Mouse (Mus musculus) CD4-positive, CD25-positive, alpha-beta regulatory T cell, adult 2 months (primary cell): Measurements from ENCODE around the gene Dab2.

Experiments
- DNase-seq: peaks from one replicate; pipeline ENCODE4 v3.0.0-alpha.2; 2012; ENCODE audit warnings: low read depth, low spot score

Gene Dab2

DNA sequence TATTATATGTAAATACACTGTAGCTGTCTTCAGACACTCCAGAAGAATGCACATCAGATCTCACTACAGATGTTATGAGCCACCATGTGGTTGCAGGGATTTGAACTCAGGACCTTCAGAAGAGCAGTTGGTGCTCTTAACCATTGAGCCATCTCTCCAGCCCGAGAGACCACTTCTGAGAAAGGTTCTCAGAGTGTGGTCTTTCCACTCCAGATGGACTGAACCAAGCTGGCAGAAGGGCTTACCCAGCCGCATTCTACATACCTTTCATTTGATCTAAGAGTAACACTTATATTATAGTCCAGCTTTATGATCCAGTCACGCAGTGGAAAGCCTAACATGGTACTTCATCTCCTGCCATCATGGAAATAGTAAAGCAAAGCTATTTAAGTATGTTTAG lies 92.3 kb downstream of the Dab2 start:
- no peak for DNase-seq

DNA sequence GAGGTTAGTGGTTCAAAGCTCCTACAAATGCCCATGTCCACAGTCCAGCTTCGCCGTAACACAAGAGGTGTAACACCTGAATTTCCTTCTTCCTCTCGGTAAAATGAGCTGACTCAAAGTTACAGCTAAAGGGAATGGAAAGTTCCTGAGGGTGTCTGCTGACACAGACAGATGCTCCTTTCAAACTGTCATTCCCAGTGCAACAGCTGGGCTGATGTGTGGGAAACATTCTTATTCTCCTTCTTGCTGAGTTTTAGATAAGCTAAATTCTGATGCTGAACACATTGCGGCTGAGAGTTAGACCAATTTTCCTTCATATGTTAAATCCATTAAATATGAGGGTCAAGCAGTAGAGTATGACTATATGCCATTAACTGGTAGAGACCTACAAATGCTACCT lies 94.0 kb downstream of the Dab2 start:
- no peak for DNase-seq

DNA sequence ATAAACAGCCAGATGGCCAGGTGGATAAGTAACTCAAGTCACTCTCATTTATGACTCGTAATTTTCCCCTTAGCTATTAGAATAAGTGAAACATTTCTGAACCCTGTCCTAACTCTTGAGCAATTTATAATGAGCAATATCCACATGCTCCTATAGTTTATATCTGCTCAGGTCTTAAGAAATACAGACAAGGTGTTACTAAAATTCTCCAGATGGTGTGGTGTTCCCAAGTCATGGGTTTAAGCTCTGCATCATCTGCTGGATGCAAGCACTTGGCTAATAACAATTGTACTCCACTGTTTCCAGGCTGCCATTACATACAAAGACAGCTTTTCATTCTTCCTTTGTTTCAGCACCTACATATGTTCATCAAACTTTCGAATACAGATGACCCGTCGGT lies 98.6 kb downstream of the Dab2 start:
- no peak for DNase-seq

DNA sequence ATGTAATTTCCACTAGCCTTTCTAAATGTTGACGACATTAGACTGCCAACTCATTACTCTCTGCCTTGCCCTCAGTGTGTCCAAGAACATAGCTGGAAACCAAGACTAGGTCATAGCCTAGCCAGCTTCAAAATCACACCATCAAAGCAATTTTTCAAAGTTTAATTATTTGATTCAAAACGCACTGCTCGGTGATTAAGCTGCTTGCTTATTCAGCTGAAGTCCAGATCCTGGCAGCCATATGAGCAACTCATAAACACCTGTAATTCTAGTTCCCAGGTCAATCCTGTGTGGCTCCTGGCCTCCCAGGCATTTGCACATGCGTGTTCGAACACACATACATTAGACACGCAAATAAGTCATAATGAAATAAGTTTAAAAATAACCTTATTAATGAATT lies 99.3 kb downstream of the Dab2 start:
- no peak for DNase-seq

DNA sequence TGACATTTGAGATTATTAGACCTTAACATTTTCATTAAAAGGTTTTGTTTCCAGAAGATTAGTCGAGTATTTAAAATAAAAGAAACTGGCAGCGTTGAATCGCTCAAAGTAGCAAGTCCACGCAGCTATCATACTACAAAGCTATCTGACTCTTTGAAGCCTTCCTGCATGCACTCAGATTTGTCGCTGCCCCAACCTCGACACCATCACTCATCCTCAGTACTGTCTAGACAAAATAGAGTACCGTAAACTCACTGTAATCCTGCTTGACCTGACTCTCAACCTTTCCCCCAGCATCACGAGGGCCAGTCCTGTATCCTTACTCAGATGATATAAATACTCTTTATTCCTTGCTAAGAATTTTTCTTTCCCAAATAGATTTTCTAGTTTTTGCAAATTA lies 100.5 kb downstream of the Dab2 start:
- no peak for DNase-seq

DNA sequence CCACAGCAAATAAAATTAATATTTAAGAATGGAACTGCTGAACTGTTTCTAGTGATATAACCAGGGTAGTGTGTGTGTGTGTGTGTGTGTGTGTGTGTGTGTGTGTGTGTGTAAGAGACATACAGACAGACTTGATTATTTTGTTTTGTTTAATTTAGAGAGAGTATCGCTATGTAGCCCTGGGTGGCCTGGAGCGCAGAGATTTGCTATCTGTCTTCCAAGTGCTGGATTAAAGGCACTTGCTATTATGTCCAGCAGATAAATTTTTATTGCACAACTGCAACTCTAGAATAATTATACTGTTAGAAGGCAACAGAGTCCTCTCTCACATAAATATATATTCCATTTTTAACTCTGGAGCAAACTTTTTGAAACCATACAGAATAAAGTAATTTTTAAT lies 102.8 kb downstream of the Dab2 start:
- DNase-seq, result no peak

DNA sequence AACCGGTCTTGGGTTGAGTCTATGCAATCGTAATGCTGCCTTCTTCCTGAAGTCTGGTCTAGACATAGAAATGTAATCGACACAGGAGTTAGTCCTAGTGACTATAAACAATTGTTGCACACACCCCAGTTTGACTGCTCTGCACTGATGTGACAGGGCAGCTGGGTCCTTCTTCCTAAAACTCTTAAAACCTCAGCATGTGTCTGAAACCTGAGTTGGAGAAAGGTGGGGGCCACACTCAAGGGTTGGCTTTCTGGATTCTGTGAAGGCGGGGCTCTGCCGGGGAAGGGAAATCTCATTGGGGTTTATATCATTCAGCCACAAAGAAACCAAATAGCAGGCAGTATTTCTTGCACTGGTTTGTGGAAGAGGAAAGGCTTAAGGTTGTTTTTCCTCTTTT lies 104.6 kb downstream of the Dab2 start:
- DNase-seq, result no peak

DNA sequence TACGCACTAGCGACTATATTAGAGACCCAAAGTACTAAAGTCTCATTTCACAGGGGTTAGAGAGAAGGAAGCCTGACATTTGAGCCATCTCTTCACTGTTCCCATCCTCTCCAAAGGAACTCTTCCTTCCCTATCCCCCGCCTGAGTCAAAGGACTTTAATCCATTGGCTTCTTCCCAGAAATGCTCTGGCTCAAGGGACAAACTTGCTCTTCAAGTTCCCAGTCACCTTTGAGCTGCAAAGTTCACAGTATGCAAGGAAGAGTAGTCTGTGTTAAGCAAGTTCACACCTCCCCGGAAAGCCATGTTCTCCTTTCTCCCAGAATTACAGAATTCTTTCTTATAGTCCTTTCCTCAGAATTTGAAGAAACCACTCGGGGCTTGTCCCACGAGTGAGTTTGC lies 107.2 kb downstream of the Dab2 start:
- no peak for DNase-seq

DNA sequence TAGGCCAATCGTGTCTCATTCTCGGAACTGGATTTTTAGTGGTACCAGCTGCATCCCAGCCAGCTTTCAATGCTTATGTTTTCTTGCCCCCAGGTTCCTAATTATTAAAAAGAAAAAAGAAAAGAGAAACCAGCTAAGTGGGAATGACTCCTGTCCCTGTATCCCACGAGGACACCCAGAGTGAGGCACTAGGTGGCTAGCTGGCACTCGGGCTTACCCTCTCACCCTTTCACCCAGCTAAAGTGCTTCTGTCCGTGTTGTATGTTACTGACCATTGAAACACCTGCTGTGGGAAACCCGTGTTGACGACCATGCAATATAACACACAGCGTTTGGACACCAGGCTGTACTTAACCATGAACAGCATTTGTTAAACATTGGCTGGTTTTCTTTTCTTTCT lies 109.4 kb downstream of the Dab2 start:
- DNase-seq, result no peak

DNA sequence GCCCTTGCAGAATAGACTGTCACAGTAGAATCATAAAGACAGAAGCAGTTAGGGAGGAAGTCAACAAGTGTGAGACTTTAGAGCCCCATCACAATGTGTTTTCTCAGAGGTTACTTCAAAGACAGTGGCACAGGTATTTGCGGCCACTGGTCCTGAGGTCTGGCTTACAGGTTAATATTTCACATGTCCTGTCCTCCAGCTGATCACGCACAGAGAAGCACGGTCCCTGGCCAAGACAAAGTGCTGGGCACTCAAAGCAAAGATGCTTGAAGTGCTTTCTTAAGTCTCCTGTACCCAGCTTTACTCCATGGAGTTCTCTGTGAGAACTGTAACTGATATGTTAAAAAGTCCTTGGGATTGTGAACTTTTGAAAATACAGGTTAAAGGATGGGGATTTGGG lies 110.6 kb downstream of the Dab2 start:
- no peak for DNase-seq

DNA sequence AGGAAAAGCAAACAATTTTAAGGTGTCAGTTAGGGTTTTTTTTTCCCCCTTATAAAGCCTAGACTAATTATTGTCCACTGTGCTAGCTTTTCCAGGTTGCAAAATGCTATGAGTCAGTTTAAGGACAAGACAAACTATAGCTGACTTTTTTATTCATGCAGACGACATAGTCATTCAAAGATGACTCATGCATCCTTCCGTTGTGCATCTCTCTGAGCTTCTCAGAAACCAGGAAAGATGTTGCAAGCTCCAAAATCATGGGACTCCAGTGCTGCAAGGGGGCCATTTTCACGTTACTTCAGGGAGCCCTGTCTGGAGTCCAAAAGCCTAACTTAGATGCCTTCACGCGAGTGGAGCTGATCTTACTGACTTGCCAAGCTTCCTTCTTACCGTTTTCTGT lies 111.7 kb downstream of the Dab2 start:
- DNase-seq, result no peak

DNA sequence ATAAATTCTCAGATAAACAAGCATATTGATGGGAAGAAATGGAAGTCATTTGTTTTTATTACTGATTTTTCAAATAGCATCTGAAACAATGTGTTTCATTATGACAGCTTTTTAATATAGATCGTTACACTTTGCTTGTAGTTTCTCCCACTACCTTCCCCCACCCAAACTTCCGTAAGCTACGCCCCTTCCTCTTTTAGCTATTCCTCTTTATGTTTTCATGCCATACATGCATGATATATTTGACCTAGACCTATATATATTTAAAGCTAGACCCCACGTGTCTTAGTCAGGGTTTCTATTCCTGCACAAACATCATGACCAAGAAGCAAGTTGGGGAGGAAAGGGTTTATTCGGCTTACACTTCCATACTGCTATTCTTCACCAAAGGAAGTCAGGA lies 115.7 kb downstream of the Dab2 start:
- no peak for DNase-seq

DNA sequence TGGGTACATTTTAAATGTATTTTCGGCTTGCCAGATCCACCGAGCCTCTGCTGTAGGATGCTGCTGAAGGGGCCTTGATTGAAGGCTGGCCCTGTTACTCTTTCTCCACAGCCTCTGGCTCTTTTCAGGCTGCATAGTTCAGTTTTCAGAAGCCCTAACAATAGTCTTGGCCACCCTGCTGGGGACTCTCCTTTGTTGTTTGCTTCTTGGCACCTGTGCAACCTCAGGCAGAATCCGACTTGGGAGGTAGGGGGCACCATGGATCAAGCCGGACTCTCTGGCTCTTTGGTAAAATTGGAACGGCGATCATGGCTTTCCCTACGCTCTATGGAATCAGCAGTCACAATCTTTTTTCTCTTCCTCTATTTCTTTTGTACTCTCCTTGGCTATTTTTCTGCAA lies 132.2 kb downstream of the Dab2 start:
- DNase-seq, result no peak

DNA sequence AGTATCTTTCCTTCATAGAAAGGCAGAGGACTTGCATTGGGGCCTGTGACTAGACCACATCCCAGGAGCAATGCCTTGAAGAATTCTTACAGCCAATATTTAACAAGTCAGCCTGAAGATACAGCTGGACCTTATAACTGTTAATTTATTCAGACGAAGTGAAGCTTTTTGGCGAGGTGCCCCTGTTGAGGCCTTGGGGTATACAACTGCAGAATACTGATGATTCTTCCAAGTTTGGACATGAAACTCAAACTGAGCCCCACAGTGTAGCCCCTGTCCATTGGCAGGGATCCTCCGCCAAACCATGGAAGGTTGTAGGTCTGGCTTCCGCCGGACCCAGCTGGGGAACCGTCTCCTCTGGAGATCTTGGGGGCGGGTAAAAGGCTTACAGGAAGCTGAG lies 132.8 kb downstream of the Dab2 start:
- DNase-seq, result no peak

DNA sequence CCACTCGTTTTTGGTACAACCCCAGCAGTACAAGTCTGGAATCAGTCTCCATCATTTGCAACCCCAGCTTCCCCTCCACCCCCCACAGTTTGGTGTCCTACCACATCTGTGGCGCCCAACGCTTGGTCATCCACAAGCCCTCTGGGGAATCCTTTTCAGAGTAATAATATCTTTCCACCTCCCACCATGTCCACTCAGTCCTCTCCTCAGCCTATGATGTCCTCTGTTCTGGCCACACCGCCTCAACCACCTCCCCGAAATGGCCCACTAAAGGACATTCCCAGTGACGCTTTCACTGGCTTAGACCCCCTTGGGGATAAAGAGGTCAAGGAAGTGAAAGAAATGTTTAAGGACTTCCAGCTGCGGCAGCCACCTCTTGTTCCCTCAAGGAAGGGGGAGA lies 135.7 kb downstream of the Dab2 start:
- DNase-seq, result no peak

DNA sequence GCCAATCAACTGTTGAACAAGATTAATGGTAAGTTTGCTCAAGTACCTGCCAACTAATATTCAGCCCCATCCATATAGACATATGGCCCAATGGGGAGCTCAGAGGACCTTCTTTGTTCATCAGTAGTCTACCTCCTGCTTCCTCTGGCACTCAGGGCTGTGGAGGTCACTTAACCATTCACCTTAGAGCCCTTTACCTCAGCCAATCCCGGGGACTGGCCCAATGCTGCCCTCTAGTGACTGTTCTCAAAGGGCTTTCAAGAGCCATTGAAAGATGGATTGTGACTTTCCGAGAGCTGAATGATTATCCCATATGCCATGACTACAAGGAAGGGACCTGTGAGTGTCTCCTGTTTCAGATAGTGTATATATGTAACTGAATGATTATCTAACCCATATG lies 136.2 kb downstream of the Dab2 start:
- DNase-seq, result peak; percentile 51

DNA sequence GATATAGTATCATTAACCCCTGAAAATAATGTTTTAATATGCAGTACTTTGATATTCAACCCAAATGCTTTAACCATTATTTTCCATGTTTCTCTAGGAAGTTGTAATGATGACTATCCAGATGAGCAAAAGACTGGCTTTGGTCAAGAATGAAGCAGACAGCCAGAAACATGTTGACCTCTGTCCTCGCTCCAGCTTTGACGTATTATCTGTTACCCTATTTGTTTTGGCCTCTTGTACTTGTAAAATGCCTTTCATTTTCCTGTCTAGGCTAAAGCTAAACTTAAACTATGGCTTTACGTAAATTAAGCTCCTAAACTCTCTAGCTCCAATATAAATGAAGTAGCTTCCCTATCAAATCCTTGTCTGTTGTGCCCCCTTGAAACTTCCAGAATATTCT lies 139.1 kb downstream of the Dab2 start:
- DNase-seq, result no peak

DNA sequence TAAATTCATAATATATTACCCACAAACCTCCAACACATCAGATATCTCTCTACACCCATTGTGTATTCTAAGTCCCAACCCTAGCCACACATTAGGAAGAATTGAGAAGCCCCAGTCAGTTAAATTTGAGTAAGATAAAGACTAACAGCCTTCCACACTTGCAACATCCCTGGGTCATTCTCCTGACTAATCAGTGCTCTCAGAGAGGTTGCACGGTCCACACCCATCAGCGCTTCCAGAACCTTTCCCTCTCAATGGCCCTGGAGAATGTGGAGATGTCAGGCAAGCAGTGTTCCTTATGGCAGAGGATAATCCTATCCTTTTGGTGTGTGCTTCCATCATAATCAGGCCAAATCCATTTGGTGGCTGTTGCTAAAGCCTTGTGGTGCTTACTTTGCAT lies 144.9 kb downstream of the Dab2 start:
- DNase-seq, result no peak

DNA sequence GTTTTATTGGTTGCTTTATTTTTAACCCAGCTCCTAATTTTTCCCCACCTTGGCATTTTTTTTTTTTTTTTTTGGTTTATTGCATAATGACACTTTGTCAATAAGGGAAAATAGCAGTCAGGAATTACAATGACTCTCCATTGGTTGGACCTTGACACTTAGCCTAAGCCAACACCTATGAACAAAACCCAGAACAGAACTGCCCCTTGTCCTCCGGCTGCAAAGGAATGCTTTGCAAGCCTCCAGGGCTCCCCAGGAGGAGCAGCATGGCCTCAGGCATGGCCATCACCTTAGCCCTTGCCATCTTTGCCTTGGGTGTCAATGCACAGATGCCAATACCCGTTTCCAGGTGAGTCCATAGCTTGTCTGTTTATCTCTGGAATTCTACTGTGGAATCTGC lies 145.5 kb downstream of the Dab2 start, which contains the start of gene C9:
TSS of gene C9 (plus strand) at position 193 of the 400 bp plus-strand sequence.
- no peak for DNase-seq

DNA sequence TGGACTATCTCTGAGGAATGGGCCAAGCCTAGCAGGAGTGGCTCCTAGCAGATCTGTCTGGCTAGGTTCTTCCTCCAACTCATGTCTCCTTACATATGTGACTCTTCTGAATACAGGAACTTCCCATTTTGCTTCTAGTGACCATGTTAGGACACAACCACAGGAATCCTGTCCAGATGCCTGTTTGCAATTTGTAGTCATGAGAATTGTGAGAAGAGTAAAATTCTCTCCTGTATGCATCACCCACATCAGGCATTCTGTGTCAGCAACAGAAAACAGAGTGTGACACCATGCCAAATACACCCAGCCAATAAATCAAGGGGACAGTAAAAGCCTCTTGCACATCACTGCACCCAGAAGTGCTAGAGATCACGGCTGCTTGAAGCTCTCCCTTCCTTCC lies 146.6 kb downstream of the Dab2 start:
- no peak for DNase-seq

DNA sequence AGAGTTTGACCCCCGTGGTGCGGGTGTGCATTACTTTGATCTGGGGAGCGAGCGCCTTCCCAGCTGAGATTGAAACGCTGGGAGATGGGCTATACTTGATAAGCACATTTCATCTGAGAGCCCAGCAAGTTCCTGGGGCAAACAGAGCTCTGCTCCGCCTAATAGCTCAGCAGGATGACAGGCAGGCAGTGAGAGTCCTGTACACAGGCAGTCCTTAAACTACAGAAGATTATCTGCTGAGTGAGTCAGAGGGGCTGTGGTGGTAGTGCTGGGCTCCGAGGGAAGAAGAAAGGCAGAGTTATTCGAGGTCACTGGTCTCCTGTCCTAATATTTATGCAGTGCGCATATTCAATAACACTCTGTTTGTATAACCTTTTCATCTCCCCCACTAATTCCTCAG lies 149.3 kb downstream of the Dab2 start:
- DNase-seq, result no peak

DNA sequence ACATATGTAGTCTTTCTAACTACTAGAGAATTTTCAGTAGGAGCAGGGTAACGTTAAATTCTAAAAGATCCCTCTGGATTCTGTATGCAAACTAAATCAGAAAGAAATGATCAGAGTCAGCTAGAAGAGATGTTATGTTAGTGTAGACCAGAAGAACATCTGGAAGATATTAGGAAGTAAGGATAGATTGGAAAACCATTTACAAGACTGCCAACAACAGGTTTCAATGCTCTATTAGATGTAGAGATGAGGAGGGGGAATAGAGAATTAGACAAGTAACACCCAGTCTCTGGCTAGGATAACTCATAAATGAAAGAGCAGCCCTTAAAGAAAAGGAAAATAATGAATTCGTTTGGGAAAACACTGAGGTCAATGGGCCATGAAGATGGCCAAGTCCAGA lies 154.9 kb downstream of the Dab2 start:
- no peak for DNase-seq

DNA sequence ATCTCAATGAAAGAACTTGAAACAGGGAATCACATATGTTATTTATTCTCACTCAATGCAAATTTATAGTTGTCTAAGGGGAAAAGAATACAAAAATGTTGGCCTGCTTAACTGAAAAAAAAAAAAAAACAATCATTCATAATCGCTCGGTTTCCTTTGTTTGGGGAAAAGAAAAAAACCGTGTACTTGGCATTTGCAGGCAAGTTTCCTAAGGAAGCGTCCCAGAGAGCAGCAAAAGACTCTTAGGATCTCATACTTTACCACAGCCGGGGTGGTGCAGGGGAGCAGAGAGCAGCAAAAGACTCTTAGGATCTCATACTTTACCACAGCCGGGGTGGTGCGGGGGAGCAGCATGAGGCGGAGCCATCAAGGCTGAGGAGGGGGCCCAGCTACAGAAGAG lies 161.8 kb downstream of the Dab2 start:
- DNase-seq, result no peak

DNA sequence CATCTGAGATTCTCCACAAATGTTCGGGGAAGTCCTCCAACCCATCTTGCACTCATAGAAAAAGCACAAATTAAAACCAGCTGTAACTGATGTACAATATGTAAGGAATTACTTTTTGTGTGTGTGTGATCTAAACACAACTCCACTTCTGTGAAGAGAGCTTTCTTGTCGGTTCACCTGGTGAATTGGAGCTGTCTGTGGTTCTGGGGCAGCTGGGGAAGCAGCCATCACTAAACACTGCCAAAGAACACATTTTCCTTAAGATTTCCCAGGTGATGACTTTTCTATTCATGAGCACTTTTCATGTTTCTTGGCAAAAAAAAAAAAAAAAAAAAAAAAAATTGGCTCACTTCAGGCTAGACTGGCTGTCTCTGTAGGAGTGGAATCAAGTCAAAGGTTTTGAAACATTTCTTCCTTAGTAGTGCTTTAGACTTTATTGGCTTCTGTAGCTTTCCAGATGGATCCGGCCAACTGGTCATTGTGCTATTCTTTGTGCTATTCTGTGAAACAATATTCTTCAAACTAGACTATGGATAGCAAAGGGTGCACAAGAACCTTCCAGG lies 163.9 kb downstream of the Dab2 start:
- DNase-seq, result no peak

DNA sequence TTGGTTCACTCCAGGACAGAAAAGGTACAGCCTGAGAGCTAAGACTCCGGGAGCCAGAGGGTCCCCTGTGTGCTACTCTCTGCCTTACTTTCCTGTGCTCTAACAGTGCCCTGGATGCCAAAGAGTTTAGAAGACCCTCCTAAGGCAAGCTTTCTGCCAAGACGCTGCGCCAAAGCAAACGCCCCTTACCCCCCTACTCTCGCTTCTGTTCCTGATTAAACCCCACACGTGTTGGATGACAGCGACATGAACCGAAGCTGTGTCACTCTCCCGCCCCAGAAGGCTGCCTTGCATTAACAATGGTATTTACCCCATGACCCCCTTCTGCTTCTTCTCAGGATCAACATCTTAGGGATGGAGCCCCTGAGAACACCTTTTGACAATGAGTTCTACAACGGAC lies 167.4 kb downstream of the Dab2 start:
- no peak for DNase-seq
